Mouse (Mus musculus): ENCODE data around the gene Tbc1d2.
A peak's percentile ranks its signal among the peaks of the same experiment; 100 is the strongest.

The Tbc1d2 gene

GRCm38 (mm10) chr4:46650086-46650753 lies at the start of gene Tbc1d2:
Gene Tbc1d2, minus strand, starts transcription at chr4:46650209.
- peak; percentile 95 for ATAC-seq (ENCODE audit: insufficient number of reproducible peaks, low FRiP score, low TSS enrichment)

DNA sequence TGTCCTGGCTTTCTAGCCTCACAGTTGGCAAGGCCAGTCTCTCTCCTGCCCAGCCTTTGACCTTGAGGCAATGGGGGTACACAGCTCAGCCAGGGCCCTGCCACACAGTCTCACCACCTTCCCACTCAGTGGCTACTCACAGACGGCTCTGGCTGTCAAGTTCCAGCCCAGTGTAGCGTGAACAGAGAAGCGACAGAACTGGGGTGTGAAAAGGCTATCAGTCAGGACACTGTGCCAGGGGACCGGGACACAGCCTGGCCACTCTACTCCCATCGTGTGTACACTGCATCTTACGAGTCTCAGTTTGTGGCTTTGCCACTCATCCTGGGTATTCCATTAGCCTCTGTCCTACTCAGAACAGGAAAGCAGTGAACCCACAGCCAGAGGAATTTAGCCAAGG lies 46.5 kb upstream of the Tbc1d2 start:
- ATAC-seq (ENCODE audit: insufficient number of reproducible peaks, low FRiP score, low TSS enrichment) = peak; percentile 39

GRCm38 (mm10) chr4:46690565-46690964 lies 40.6 kb upstream of the Tbc1d2 start:
- ATAC-seq (ENCODE audit: insufficient number of reproducible peaks, low FRiP score, low TSS enrichment) = peak; percentile 70

DNA sequence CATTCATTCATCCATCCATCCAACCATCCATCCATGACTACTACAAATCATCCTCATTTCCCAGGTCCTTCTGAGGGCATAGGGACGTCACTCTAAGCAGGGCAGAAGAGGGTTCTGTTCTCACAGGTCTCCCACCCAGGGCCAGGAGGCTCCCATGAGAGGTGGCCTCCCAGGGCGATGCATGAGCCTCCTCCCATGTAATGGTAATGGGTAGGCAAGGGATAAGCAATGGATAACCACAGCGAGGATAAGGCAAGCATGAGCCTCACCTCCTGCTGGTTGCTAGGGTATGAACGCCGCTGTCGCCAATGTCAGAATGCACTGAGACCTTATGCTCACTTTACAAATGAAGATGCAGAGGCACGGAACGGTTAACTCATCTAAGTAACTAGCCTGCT lies 40.0 kb upstream of the Tbc1d2 start:
- ATAC-seq (ENCODE audit: insufficient number of reproducible peaks, low FRiP score, low TSS enrichment) = no peak

GRCm38 (mm10) chr4:46689397-46690022 lies 39.5 kb upstream of the Tbc1d2 start:
- ATAC-seq (ENCODE audit: insufficient number of reproducible peaks, low FRiP score, low TSS enrichment) = peak; percentile 53

DNA sequence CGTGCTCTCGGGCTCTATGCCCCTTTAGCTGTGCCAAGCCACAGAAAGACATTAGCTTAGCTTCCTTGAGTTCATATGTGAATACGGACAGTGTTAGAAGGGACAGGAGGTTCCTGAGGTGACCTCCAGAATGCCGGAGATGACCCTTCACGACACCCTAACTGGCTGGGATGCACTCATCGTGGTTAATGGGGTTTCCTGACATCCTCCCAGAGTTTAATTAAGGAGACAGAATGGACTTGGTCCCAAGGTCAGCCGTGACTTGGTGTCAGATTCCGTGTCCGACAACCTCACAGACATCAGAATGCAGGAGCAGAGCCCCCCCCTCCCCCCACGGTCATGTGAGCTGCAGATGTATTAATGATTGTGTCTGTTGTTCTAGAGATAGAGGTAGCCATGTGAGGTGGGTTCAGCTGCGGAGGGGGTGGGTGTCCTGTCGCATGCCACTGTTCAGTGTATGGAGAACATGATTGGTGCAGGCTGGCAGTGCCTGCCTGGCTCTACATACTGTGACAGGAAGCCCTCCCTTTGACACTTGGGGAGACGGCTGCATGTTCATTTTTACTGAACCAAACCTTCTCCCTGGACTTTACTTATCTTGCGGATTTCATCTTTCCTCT lies 38.3 kb upstream of the Tbc1d2 start:
- no peak for ATAC-seq (ENCODE audit: insufficient number of reproducible peaks, low FRiP score, low TSS enrichment)

GRCm38 (mm10) chr4:46684160-46684559 lies 34.2 kb upstream of the Tbc1d2 start:
- ATAC-seq (ENCODE audit: insufficient number of reproducible peaks, low FRiP score, low TSS enrichment) = peak; percentile 62

DNA sequence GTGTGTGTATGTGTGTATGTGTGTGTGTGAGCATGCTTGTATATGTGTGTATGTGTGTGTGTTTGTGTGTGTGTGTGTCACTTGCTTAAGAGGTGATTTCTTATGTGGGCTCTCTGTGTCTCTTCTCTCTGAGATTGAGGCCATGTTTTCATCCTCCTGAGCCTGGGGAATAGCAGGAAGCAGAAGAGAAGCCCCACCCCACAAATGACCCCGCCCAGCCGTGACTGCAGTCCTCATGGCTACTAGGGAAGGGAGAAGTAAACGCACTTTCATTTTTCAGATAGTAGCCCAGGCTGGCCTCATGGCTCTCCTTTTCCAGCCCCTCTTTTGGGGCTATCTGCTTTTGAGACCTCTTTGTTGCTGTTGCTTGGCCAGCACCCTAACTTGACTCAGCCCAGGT lies 26.6 kb upstream of the Tbc1d2 start:
- no peak for ATAC-seq (ENCODE audit: insufficient number of reproducible peaks, low FRiP score, low TSS enrichment)

DNA sequence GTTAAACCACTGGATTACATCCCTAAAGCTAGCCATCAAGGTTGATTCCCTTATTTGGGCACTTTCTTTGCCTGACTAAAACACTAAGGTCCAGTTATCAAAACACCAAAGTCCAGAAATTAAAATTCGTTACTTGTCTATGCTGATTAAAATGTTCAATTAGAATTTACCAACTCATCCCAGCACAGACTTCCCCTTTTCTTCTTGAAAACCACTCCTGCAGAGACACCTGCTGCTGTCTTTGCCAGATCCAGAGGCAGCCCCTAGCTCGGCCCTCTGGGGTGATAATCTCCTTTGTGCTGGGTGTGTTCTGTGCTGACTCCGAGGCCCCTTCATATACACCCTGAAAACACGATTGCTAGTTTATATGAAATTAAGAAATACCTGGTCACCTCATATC lies 26.0 kb upstream of the Tbc1d2 start:
- no peak for ATAC-seq (ENCODE audit: insufficient number of reproducible peaks, low FRiP score, low TSS enrichment)

- ATAC-seq (ENCODE audit: insufficient number of reproducible peaks, low FRiP score, low TSS enrichment) = no peak
These were observed 25.3 kb upstream of the Tbc1d2 start for GRCm38 (mm10) chr4:46675272-46675785.

DNA sequence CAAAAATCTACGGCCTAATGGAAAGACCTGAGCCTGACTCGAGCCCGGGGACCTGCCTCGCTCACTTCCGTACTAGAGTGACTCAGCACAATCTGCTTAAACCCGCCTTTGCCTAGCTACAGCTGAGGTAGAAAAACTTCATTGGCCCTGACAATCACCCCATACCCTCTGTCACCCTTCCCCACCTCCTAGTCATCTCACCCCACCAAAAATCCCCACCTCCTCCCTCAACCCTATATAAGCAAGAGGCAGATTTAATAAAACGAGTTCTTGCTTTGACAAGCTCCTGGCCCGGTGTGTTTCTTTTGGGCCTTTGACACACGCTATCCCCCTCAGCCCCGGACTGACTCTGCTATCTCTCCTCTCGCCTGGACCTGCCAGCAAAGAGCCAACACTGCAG lies 18.6 kb upstream of the Tbc1d2 start:
- no peak for ATAC-seq (ENCODE audit: insufficient number of reproducible peaks, low FRiP score, low TSS enrichment)

DNA sequence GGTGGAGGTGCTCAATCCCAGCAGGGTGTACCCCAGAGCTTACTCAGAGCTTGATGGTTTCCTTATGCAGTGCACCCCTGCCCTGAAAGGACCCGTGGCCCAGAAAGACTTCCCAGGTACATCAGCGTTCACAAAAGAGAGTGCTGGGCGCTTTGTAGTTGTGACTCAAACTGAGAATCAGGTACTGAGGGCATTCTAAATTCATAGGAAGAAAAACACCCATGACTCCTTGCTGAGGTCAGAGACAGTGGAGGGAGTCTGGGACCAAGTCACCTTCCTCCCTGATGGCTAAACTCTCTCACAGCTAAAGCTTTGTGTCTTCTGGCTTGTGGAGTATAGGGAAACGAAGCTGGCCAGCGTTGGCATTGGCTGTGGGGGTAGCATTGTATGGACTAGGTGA lies 16.4 kb upstream of the Tbc1d2 start:
- no peak for ATAC-seq (ENCODE audit: insufficient number of reproducible peaks, low FRiP score, low TSS enrichment)

DNA sequence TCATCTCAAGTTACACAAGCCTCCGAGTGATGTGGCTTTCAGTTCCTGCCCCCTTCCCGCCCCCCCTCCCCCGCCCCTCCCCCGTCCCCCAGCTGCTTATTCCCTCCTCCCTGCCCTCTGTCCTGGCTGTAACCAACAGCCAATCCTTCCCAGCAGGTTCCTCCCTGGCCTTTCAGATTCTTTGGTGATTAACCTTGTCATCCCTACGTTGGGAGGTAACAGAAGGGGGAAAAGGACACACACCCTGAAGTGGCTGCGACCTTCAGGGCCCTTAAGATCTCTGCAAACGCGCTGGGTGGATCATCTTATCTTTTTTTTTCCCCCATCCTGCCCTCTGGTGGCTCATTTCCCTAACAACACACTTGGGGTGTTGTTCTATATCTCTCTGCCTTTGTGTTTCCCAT lies 15.4 kb upstream of the Tbc1d2 start:
- ATAC-seq (ENCODE audit: insufficient number of reproducible peaks, low FRiP score, low TSS enrichment) = no peak

GRCm38 (mm10) chr4:46664123-46665009 lies 14.4 kb upstream of the Tbc1d2 start:
- ATAC-seq (ENCODE audit: insufficient number of reproducible peaks, low FRiP score, low TSS enrichment) = no peak

GRCm38 (mm10) chr4:46661433-46661832 lies 11.4 kb upstream of the Tbc1d2 start:
- no peak for ATAC-seq (ENCODE audit: insufficient number of reproducible peaks, low FRiP score, low TSS enrichment)

DNA sequence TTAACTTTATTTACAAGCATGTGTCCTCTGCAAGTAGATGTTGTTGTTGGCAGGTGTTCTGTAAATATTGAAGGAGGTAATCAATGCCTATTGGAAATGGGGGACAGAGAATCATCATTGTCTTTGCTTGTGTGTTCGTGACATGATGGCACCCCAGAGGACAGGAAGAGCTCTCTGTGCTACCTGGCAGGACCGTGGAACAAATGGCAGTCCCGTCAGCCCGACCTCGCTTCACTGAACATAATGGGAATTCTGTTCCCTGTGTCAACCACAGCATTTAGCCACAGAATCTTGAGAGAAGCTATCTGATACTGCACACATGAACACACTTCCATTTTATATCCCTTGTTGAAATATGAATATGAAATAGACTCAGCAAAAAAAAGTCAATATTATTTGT lies 8.9 kb upstream of the Tbc1d2 start:
- no peak for ATAC-seq (ENCODE audit: insufficient number of reproducible peaks, low FRiP score, low TSS enrichment)

DNA sequence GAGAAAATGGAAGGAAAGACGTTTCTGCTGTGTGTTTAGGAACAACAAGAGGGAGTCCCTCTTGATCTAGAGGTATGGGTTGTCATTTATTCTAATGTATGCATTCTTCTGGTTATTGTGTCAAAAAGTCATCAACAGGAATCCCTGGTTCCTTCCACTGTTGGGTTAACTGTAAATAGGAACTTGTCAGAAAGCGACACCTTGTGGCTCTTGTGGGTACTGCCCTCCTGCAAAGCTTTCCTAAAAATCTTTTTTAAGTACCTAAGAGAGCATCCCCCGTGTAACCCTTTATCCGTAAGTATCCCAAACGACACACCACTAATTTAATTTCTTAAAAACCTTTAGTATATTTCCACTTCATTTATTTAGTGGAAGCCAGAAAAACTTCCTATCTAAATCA lies 7.1 kb upstream of the Tbc1d2 start:
- peak; percentile 67; the same call in 1 of the 2 replicates for ATAC-seq (ENCODE audit: insufficient number of reproducible peaks, low FRiP score, low TSS enrichment)

DNA sequence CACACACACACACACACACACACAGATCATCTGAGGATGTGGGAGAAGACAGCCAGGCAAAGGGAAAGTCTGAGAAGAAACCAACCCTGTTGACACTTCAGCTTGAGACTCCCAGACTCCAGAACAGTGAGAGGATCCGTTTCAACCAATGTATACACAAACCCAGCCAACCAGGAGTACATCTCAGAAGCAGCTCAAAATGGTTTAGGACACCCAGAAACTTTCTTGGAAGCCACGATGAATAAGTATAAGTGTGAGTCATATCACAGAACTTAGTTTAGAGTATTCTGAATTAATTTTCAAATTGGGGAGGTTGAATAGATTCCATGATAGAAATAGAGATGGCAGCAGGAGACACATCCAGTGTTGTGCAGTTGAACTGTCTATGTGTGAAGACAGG lies 5.9 kb upstream of the Tbc1d2 start:
- no peak for ATAC-seq (ENCODE audit: insufficient number of reproducible peaks, low FRiP score, low TSS enrichment)

- ATAC-seq (ENCODE audit: insufficient number of reproducible peaks, low FRiP score, low TSS enrichment) = no peak
These were observed 5.3 kb upstream of the Tbc1d2 start for GRCm38 (mm10) chr4:46655298-46655697.

DNA sequence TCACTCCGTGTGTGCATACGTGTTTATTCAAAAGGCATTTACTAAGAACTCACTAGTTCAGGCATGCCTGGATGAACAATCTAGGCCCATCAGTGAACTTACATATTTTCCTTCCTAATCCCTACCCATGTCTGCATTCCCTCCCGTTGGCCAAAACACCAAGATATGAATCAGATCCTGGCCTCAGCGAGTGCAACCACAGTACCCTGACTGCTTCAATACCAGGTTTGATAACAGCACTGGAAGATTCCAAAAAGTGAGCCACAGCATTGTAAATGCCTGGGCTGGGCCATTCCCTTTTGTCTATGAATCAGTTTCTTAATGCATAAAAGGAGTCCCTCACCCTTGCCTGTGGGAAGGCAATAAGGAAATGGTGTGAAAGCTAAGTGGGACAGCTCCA lies 848 bp downstream of the Tbc1d2 start:
- ATAC-seq (ENCODE audit: insufficient number of reproducible peaks, low FRiP score, low TSS enrichment) = no peak

DNA sequence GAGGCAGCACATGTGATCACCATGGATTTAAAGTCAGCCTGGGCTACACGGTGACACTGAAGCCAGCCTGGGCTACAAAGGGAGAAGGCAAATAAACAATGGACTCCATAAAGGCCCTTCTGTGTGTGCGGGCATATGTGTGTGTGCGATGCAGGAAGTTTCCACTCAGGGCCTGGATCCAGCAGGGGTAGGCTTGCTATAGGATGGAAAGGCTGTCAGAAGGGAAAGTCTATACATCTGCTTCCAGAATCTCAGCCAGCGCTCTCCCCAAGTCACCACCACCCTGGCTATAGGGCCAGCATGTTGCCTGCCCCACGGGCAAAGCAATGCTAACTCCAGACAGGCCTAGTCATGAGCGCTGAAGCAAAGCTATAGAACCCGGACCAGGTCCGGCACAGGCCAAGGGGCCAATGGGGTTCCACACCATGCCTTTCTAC lies 6.3 kb downstream of the Tbc1d2 start:
- no peak for ATAC-seq (ENCODE audit: insufficient number of reproducible peaks, low FRiP score, low TSS enrichment)

All from cerebellum, adult (tissue).